Mouse (Mus musculus): ENCODE data around the gene Gpr19.

- TF ChIP-seq CTCF (IDR thresholded peaks at IDR 0.05; ENCODE audit: extremely low read depth, insufficient read length, insufficient replicate concordance, low read depth, low read length) (no peak), POLR2A (IDR thresholded peaks at IDR 0.05; ENCODE audit: low read depth, low read length) (no peak)
Measured at GRCm38 (mm10) chr6:134918769-134919168, 20.4 kb upstream of the Gpr19 start.

Measured in small intestine, adult 2 months (tissue).